Mouse (Mus musculus) right cerebral cortex, postnatal 10 days (tissue): ENCODE measurements at regions not wholly inside any gene's neighbourhood (a gene's known extent, or its start where the extent isn't known, plus 50 kb on each side); places are given as distances from the start of the nearest gene placed in this dataset.
A peak's percentile ranks its signal among the peaks of the same experiment; 100 is the strongest.

Experiments
- DNase-seq, 2 experiments: peaks; one replicate each; pipeline ENCODE4 v3.0.0; 2021; ENCODE audit warnings: low spot score in 2 of 2

DNA sequence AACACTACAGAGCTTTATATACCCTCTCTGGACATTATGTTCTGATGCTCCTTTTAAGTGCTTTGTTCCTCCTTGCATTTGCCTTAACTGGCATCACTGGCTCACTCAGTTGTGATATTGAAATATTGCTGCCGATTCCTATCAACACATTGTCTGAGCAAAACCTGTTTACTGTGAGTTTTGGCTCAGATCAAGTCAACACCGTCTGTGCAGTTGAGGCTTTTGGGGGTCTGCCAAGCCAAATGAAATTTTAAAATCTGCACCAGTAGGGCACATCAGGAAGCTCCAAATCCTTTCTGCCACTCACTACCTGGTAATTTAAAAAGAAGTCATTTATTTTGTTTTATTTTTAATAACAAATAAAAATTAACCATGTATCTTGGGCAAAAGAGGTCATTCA, 482.6 kb upstream of the Gm20594 start:
- DNase-seq, result peak; percentile 27 to 39
